Mouse (Mus musculus) hematopoietic stem cell, adult 5-6 weeks (primary cell): ENCODE results near the gene Ccl3. TPM values are rescaled to one million over a fixed set of nuclear protein-coding genes. Genes with fewer than 3 reads are reported as not detected.
A peak's percentile ranks its signal among the peaks of the same experiment; 100 is the strongest.

Experiments used
- ATAC-seq, 2 experiments: fragments of 125-278 bp in 1 of 2; replicated peaks in 1 of 2; 2 replicates each; pipeline ENCODE4 v1.8.0; 2016 to 2017; ENCODE audit warnings: inconsistent platforms in 2 of 2, mild to moderate bottlenecking in 2 of 2, moderate number of reproducible peaks in 2 of 2, low read depth in 1 of 2, moderate TSS enrichment in 1 of 2; ENCODE audit not compliant: low FRiP score in 2 of 2, poor library complexity in 2 of 2, severe bottlenecking in 2 of 2, insufficient read depth in 1 of 2, low TSS enrichment in 1 of 2
- total RNA-seq: library from RNA; stranded (forward); fragments of 172-1452, 232-1000 nt; gene quantifications from 2 replicates; pipeline ENCODE4 v1.2.3, GENCODE M21; 2017

Ccl3 gene
- total RNA-seq: 333 and 445 TPM in 2 replicates

- peak; percentile 60 to 78 for ATAC-seq
Observed at GRCm38 (mm10) chr11:83649305-83649841, at the start of gene Ccl3. Ccl3 (minus strand) TSS chr11:83649355.

GRCm38 (mm10) chr11:83692008-83692407, 42.9 kb upstream of the Ccl3 start:
- ATAC-seq: no peak

- no peak for ATAC-seq
Observed at GRCm38 (mm10) chr11:83689918-83690317, 40.8 kb upstream of the Ccl3 start.

GRCm38 (mm10) chr11:83675665-83676064, 26.5 kb upstream of the Ccl3 start:
- ATAC-seq: no peak

GRCm38 (mm10) chr11:83671743-83672142, 22.6 kb upstream of the Ccl3 start:
- ATAC-seq: no peak

- peak; percentile 12 to 53; a peak in 2 of 4 replicates for ATAC-seq
Observed at GRCm38 (mm10) chr11:83663532-83663931, 14.4 kb upstream of the Ccl3 start.

- ATAC-seq: peak; percentile 48 to 56
Observed at GRCm38 (mm10) chr11:83662204-83662603, 13.0 kb upstream of the Ccl3 start, which contains the start of gene Ccl4. Ccl4 (plus strand) TSS chr11:83662584.

- ATAC-seq: peak; percentile 39 to 49; a peak in 3 of 4 replicates
Observed at GRCm38 (mm10) chr11:83658797-83659196, 9.6 kb upstream of the Ccl3 start.

- no peak for ATAC-seq
Observed at GRCm38 (mm10) chr11:83657508-83657907, 8.4 kb upstream of the Ccl3 start.

GRCm38 (mm10) chr11:83654606-83655005, 5.5 kb upstream of the Ccl3 start:
- no peak for ATAC-seq

GRCm38 (mm10) chr11:83646356-83647149, 2.6 kb downstream of the Ccl3 start:
- ATAC-seq: no peak

GRCm38 (mm10) chr11:83645521-83645920, 3.6 kb downstream of the Ccl3 start, which contains the start of gene Rpl9-ps1:
Rpl9-ps1 (minus strand) TSS chr11:83645621.
- no peak for ATAC-seq

- no peak for ATAC-seq
Observed at GRCm38 (mm10) chr11:83641216-83641615, 7.9 kb downstream of the Ccl3 start.

- ATAC-seq: peak; percentile 95 to 96
Observed at GRCm38 (mm10) chr11:83640141-83640540, 9.0 kb downstream of the Ccl3 start.

GRCm38 (mm10) chr11:83639533-83639932, 9.6 kb downstream of the Ccl3 start:
- peak; percentile 33 to 43; a peak in 3 of 4 replicates for ATAC-seq

- no peak for ATAC-seq
Observed at GRCm38 (mm10) chr11:83638934-83639333, 10.2 kb downstream of the Ccl3 start.

GRCm38 (mm10) chr11:83636742-83637235, 12.4 kb downstream of the Ccl3 start:
- ATAC-seq: no peak

GRCm38 (mm10) chr11:83634898-83635297, 14.3 kb downstream of the Ccl3 start:
- ATAC-seq: no peak
